Mouse (Mus musculus): ENCODE measurements around the gene Cmbl. TPM values are rescaled to one million over a fixed set of nuclear protein-coding genes. Genes with fewer than 3 reads are reported as not detected.

The Cmbl gene
- polyA plus RNA-seq, 1 experiment from 2014 or later: 9.2 TPM

GRCm38 (mm10) chr15:31585238-31585637, 20.0 kb downstream of the Cmbl start:
- no peak overlapping the region for H3K27ac ChIP-seq (replicated peaks)
- H3K27me3 ChIP-seq (replicated peaks): no peaks in the 10 kb centered on the region
- H3K9me3 ChIP-seq: no peaks in the 10 kb centered on the region
- ATAC-seq (ENCODE audit: extremely low read depth, insufficient number of reproducible peaks, low FRiP score, low TSS enrichment): no peak
- no peak overlapping the region for H3K4me3 ChIP-seq
- H3K36me3 ChIP-seq: peaks cover 19% of the 10 kb centered on the region
- WGBS: 44% methylated on average over 7 of the region's 7 CpGs
- peaks cover 25% of the 10 kb centered on the region for H3K4me1 ChIP-seq
- 0 out of 2 replicates have a peak overlapping the region, but pooled peaks have one; percentile 16 for H3K9ac ChIP-seq
- H3K4me2 ChIP-seq: peak overlapping the region; percentile 7; the same call in 1 of the 2 replicates

DNA sequence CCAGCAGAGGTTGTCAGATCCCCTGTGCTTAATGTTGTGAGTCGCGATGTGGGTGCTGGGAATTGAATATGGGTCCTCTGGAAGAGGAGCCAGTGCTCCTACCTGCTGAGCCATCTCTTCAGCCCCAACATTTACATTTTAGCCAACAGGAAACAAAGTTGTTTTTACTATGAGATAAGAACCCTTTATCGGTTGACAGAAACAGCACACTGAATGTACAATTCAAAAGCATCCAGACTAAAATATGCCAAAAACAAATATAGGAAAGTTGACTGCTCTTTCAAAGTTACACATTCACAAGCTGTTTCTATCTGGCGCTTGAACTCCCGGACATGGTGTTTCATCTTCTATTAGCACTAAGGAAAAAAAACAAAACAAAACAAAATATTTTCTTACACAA, 20.9 kb downstream of the Cmbl start:
- Histone ChIP-seq H3K4me2 (no peak overlapping the region), H3K9ac (no peak overlapping the region), H3K27ac (replicated peaks) (no peak overlapping the region), H3K4me3 (no peak overlapping the region), H3K36me3 (peaks cover 28% of the 10 kb centered on the region), H3K27me3 (replicated peaks) (no peaks in the 10 kb centered on the region), H3K9me3 (no peaks in the 10 kb centered on the region), H3K4me1 (peaks cover 25% of the 10 kb centered on the region)
- 65% methylated on average over 5 of the region's 5 CpGs for WGBS
- ATAC-seq (ENCODE audit: extremely low read depth, insufficient number of reproducible peaks, low FRiP score, low TSS enrichment): no peak

DNA sequence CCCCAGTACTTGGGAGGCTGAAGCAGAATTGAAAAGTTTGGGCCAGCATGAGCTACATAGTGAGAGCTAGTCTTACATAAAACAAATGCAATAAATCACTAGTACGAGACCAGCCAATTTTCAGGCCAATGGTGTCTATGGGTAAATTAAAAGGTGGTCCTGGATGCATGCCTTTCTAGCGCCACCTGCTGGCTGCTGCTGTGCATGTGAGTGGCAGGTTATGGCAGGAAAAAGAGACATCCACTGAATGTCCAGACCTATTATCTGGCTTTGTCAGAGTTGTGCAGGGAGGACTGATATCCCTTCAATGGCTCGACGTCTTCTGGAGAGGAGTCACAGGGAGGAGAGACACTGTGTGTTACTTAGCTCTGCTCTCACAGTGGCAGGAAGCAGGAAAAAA, 21.3 kb downstream of the Cmbl start:
- 3% methylated on average over 4 of the region's 4 CpGs for WGBS
- H3K36me3 ChIP-seq: peaks cover 32% of the 10 kb centered on the region
- no peak overlapping the region for H3K4me3 ChIP-seq
- no peaks in the 10 kb centered on the region for H3K27me3 ChIP-seq (replicated peaks)
- H3K9me3 ChIP-seq: no peaks in the 10 kb centered on the region
- no peak overlapping the region for H3K4me2 ChIP-seq
- no peak for ATAC-seq (ENCODE audit: extremely low read depth, insufficient number of reproducible peaks, low FRiP score, low TSS enrichment)
- no peak overlapping the region for H3K27ac ChIP-seq (replicated peaks)
- H3K9ac ChIP-seq: no peak overlapping the region
- H3K4me1 ChIP-seq: peaks cover 25% of the 10 kb centered on the region

GRCm38 (mm10) chr15:31587789-31588188, 22.6 kb downstream of the Cmbl start:
- H3K9me3 ChIP-seq: no peaks in the 10 kb centered on the region
- peaks cover 25% of the 10 kb centered on the region for H3K4me1 ChIP-seq
- no peak for ATAC-seq (ENCODE audit: extremely low read depth, insufficient number of reproducible peaks, low FRiP score, low TSS enrichment)
- WGBS: 70% methylated on average over 2 of the region's 2 CpGs
- no peak overlapping the region for H3K4me2 ChIP-seq
- H3K27me3 ChIP-seq (replicated peaks): no peaks in the 10 kb centered on the region
- H3K4me3 ChIP-seq: no peak overlapping the region
- no peak overlapping the region for H3K27ac ChIP-seq (replicated peaks)
- peaks cover 45% of the 10 kb centered on the region for H3K36me3 ChIP-seq
- H3K9ac ChIP-seq: no peak overlapping the region

DNA sequence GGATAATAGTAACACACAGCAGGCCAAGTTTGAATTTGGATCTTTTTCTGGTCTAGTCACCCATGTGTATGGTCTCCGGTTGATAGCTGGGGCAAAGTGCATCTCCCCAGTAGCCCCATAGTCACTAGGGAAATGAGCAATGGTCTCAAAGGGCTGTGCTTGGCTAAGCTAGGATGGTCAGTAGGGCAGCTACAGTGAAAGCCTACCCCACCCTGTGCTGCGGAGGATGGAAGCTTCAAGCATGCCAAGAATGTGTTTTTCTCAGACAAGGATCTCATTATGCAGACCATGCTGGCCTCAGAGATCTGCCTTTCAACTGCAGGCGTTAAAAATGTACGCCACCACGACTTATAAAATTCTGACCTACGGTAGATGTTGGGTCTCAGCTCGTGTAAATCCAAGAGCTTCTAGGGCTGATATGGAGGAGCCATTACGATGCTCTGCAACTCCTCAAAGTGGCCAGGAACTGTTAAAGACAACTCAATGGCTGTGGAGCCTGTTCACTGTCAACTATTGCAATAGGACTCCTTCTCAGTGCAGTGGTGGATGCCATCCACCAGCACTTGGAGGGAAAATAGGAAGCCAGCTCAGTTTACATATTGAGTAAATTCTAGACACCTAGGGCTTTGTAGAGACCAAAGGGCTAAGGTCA, 23.9 kb downstream of the Cmbl start:
- no peak overlapping the region for H3K4me3 ChIP-seq
- peak overlapping the region; percentile 34 for H3K27ac ChIP-seq (replicated peaks)
- peaks cover 58% of the 10 kb centered on the region for H3K36me3 ChIP-seq
- peaks cover 25% of the 10 kb centered on the region for H3K4me1 ChIP-seq
- no peaks in the 10 kb centered on the region for H3K9me3 ChIP-seq
- 34% methylated on average over 8 of the region's 8 CpGs for WGBS
- H3K27me3 ChIP-seq (replicated peaks): no peaks in the 10 kb centered on the region
- H3K4me2 ChIP-seq: no peak overlapping the region
- no peak overlapping the region for H3K9ac ChIP-seq
- ATAC-seq (ENCODE audit: extremely low read depth, insufficient number of reproducible peaks, low FRiP score, low TSS enrichment): no peak

GRCm38 (mm10) chr15:31590176-31590575, 25.0 kb downstream of the Cmbl start:
- Histone ChIP-seq H3K27ac (replicated peaks) (no peak overlapping the region), H3K4me3 (no peak overlapping the region), H3K4me2 (no peak overlapping the region), H3K9me3 (no peaks in the 10 kb centered on the region), H3K27me3 (replicated peaks) (no peaks in the 10 kb centered on the region), H3K36me3 (peaks cover 69% of the 10 kb centered on the region), H3K4me1 (peaks cover 21% of the 10 kb centered on the region), H3K9ac (no peak overlapping the region)
- ATAC-seq (ENCODE audit: extremely low read depth, insufficient number of reproducible peaks, low FRiP score, low TSS enrichment): no peak
- WGBS: 88% methylated on average over 5 of the region's 5 CpGs

DNA sequence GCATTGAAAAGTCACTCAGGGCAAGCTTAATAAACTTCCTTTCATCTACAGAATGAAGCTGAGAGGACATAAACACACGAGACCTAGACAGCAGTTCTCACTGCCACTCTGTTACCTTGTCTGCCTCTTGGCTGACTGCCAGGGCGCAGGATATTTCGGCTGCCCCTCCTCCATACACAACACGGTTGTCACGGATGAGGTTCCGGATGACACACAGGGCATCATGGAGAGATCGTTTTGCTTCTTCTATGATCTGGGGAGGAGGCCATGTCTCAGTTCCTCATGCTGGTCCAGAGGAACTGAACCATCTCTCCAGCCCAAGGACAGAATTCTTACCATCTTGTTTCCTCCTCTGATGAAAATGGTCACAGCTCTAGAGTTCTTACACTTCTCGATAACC, 27.3 kb downstream of the Cmbl start:
- no peak overlapping the region for H3K4me2 ChIP-seq
- H3K9ac ChIP-seq: no peak overlapping the region
- no peaks in the 10 kb centered on the region for H3K9me3 ChIP-seq
- H3K27me3 ChIP-seq (replicated peaks): no peaks in the 10 kb centered on the region
- H3K4me1 ChIP-seq: peaks cover 15% of the 10 kb centered on the region
- H3K4me3 ChIP-seq: no peak overlapping the region
- no peak for ATAC-seq (ENCODE audit: extremely low read depth, insufficient number of reproducible peaks, low FRiP score, low TSS enrichment)
- peaks cover 92% of the 10 kb centered on the region for H3K36me3 ChIP-seq
- no peak overlapping the region for H3K27ac ChIP-seq (replicated peaks)
- WGBS: 80% methylated on average over 8 of the region's 8 CpGs

DNA sequence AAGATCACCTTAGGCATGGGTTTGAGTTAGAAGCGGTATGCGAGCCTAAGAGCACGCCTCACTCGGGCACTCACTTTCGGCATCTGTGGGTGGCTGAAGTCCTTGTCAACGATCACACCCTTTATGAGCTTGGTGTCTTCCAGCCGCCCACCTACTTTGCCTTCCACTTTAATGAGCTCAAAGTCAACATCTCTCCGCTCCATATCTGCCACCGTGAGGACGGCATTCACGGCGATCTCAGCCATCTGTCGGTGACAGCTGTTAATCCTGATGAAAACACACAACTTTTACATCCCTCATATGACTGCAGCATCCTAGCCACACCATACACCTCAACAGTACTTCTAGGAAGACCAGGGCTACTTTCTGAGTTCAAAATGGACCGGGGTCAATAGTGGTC, 29.1 kb downstream of the Cmbl start:
- peaks cover 88% of the 10 kb centered on the region for H3K36me3 ChIP-seq
- H3K4me3 ChIP-seq: no peak overlapping the region
- no peak overlapping the region for H3K4me2 ChIP-seq
- peaks cover 19% of the 10 kb centered on the region for H3K4me1 ChIP-seq
- no peak overlapping the region for H3K9ac ChIP-seq
- 86% methylated on average over 14 of the region's 14 CpGs for WGBS
- no peaks in the 10 kb centered on the region for H3K27me3 ChIP-seq (replicated peaks)
- no peak for ATAC-seq (ENCODE audit: extremely low read depth, insufficient number of reproducible peaks, low FRiP score, low TSS enrichment)
- no peak overlapping the region for H3K27ac ChIP-seq (replicated peaks)
- no peaks in the 10 kb centered on the region for H3K9me3 ChIP-seq

DNA sequence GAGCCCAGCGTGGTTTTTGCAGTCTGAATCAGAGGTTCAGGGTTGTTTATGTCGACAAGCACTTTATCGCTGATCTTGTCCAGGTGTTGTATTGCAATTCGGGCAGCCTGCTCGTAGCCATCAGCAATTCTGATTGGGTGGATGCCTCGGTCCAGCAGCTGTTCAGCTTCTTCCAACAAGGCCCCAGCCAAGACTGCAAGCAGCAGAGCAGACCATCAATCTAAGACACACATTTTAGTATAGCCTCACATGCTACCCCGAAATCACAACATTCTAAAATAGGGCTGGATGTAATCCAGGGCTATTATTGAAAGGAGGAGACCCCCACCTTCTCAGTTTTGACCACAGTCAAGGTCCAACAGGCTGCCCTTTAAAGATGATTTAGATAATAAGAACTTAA, 30.5 kb downstream of the Cmbl start:
- WGBS: 66% methylated on average over 7 of the region's 7 CpGs

DNA sequence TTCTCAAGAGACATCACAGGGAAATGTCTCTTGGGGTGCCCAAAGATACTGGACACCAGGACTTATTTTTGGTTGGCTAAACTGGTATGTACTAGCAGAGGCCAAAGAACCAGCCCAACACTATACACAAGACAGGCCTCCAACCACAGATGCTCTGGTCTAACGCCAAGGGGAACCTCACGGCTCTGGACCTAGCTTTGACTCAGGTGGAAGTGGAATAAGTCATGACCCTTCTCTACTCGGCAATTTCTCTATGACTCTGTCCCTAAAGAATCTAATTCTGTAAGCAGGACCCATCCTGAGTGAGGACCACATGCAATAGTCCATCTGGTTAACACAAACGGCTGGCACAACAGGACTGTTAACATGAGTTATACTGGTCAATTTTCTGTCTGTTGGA, 34.6 kb downstream of the Cmbl start:
- Histone ChIP-seq H3K27ac (replicated peaks) (no peak overlapping the region), H3K4me3 (peak overlapping the region; percentile 97), H3K4me2 (peak overlapping the region; percentile 98), H3K9ac (0 out of 2 replicates have a peak overlapping the region, but pooled peaks have one; percentile 97), H3K36me3 (peaks cover 33% of the 10 kb centered on the region), H3K4me1 (peaks cover 39% of the 10 kb centered on the region), H3K27me3 (replicated peaks) (no peaks in the 10 kb centered on the region), H3K9me3 (no peaks in the 10 kb centered on the region)
- no peak for ATAC-seq (ENCODE audit: extremely low read depth, insufficient number of reproducible peaks, low FRiP score, low TSS enrichment)
- 64% methylated on average over 4 of the region's 4 CpGs for WGBS

More for the DNA sequence above, 30.5 kb downstream of the Cmbl start:
- no peak overlapping the region for H3K4me3 ChIP-seq
- peaks cover 27% of the 10 kb centered on the region for H3K4me1 ChIP-seq
- H3K36me3 ChIP-seq: peaks cover 74% of the 10 kb centered on the region
- no peaks in the 10 kb centered on the region for H3K27me3 ChIP-seq (replicated peaks)
- H3K27ac ChIP-seq (replicated peaks): no peak overlapping the region
- no peak for ATAC-seq (ENCODE audit: extremely low read depth, insufficient number of reproducible peaks, low FRiP score, low TSS enrichment)
- H3K4me2 ChIP-seq: no peak overlapping the region
- H3K9ac ChIP-seq: no peak overlapping the region
- no peaks in the 10 kb centered on the region for H3K9me3 ChIP-seq

DNA sequence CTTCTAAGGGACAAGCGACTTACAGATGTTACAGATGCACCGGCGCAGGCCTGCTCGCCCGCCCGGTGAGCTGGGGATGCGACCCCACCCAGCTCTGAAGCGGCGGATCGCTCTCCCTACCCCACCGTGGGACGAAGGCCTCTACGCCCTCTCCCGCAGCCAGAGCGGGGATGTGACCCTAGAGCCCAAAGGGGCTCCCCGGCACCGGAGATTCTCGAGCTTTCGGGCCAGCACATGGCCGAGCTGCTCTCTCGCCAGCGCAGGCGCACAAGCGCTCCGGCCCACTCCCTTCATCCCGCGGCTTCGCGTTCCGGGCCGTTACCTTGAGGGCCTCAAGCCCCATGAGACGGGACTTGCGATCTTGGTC, 36.1 kb downstream of the Cmbl start:
- 1% methylated on average over 33 of the region's 33 CpGs for WGBS
- Histone ChIP-seq H3K9ac (peak overlapping the region; percentile 97), H3K27me3 (replicated peaks) (no peaks in the 10 kb centered on the region), H3K4me2 (peak overlapping the region; percentile 98), H3K36me3 (peaks cover 18% of the 10 kb centered on the region), H3K4me3 (peak overlapping the region; percentile 97), H3K9me3 (no peaks in the 10 kb centered on the region), H3K27ac (replicated peaks) (peak overlapping the region; percentile 89), H3K4me1 (peaks cover 39% of the 10 kb centered on the region)
- ATAC-seq (ENCODE audit: extremely low read depth, insufficient number of reproducible peaks, low FRiP score, low TSS enrichment): peak; percentile 44

DNA sequence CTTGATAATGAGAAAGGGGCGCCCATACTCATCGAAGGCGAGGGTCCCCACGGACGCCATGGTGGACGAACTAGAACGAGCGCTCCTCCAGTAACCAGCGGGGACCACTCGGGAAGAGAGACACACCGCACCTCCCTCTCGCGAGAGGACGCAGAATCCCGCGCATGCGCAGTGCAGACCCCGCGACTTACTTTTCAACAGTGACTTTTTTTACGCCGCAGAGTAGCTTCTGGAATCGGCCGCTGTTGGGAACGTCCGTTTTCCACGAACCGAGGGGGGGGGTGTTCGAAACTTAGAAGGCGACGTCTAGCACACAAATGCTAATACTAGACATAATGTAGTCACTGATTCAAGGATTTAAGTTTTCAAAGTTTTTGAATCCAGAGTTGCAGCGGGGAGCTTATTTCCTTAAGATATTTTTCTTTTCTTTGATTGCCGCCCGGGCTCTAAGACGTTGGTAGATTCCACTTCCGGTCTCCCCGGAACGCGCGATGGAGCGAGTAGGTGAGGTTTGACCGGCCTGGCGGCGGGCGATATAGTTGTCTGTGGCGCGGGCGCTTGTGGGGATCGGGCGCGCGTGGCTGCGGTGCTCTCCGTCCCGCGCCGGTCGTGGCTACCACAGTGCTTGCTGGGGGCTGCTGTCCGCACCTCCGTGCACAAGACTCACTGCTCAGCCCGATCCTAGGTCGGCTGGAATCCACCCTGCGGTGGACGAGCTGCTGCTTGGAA, 36.6 kb downstream of the Cmbl start, which contains the start of the genes Cct5 and Fam173b:
Gene Cct5 (minus strand): TSS at position 159 of the 729 bp plus-strand sequence.
Gene Fam173b (plus strand): TSS at position 207 of the 729 bp plus-strand sequence.
- peak; percentile 82 for ATAC-seq (ENCODE audit: extremely low read depth, insufficient number of reproducible peaks, low FRiP score, low TSS enrichment)
- H3K27ac ChIP-seq (replicated peaks): peak within 1 kb of the TSS; percentile 89
- H3K9ac ChIP-seq: peak within 1 kb of the TSS; percentile 97
- no peaks in the 10 kb centered on the region for H3K9me3 ChIP-seq
- no peaks in the 10 kb centered on the region for H3K27me3 ChIP-seq (replicated peaks)
- under 1% methylated on average over 63 of the region's 63 CpGs for whole genome bisulfite sequencing
- H3K4me1 ChIP-seq: peaks cover 42% of the 10 kb centered on the region
- peaks cover 13% of the 10 kb centered on the region for H3K36me3 ChIP-seq
- H3K4me3 ChIP-seq: peak within 1 kb of the TSS; percentile 97
- peak within 1 kb of the TSS; percentile 98 for H3K4me2 ChIP-seq
